11 mouse cellular contexts compared by ENCODE assay signal in genomic region chr2:59896837-59897236, GRCm38 (mm10). TPM values are rescaled to one million over a fixed set of nuclear protein-coding genes. Genes with fewer than 3 reads are reported as not detected.
A peak's percentile ranks its signal among the peaks of the same experiment; 100 is the strongest.
DNase-seq lines count a peak whose midpoint lies in the region; ATAC-seq and TF ChIP-seq lines count a peak whose summit lies in the region.
"Had no signal": no experiment of that assay in that cellular context is flagged by ENCODE, and none has a peak within 500 bp of the region (broad histone marks: within the 10 kb centered on the region; RNA-seq: fewer than 3 reads in every experiment).

No protein-coding gene starts in this region.

- H3K4me3 ChIP-seq in heart, embryonic 13.5 days, result no peak overlapping the region
- no peak overlapping the region for H3K4me3 ChIP-seq in lung, embryonic 14.5 days (ENCODE audit: low read depth, low read length)
- no peak overlapping the region for H3K4me3 ChIP-seq in embryonic facial prominence, embryonic 13.5 days
- H3K4me3 ChIP-seq: hindbrain, embryonic 10.5 days had no signal

- H3K27ac ChIP-seq in heart, embryonic 13.5 days (replicated peaks), result peak overlapping the region; percentile 73
- peak overlapping the region; percentile 12; the same call in 1 of the 2 replicates for H3K27ac ChIP-seq in lung, embryonic 14.5 days (ENCODE audit: low read depth)
- peak overlapping the region; percentile 74 for H3K27ac ChIP-seq in embryonic facial prominence, embryonic 13.5 days
- H3K27ac ChIP-seq: hindbrain, embryonic 10.5 days had no signal

- ATAC-seq in heart, embryonic 13.5 days (ENCODE audit: extremely low read depth, insufficient number of reproducible peaks, low FRiP score, low TSS enrichment), result no peak
- peak; percentile 75 for ATAC-seq in lung, embryonic 14.5 days (ENCODE audit: insufficient read depth)
- peak; percentile 76 for ATAC-seq in embryonic facial prominence, embryonic 13.5 days (ENCODE audit: insufficient number of reproducible peaks, insufficient read depth, low FRiP score, low TSS enrichment, low read depth)
- ATAC-seq in megakaryocyte progenitor cell, adult 5-6 weeks (replicated peaks; ENCODE audit: poor library complexity), result 0 out of 2 replicates have a peak, but pooled peaks have one; percentile 11
- ATAC-seq: Patski had no signal

- WGBS in heart, embryonic 13.5 days, result 73% methylated on average over 8 of the region's 8 CpGs
- 52% methylated on average over 8 of the region's 8 CpGs for WGBS in lung, embryonic 14.5 days
- 38% methylated on average over 8 of the region's 8 CpGs for WGBS in embryonic facial prominence, embryonic 13.5 days

- peaks cover 20% of the 10 kb centered on the region for H3K4me1 ChIP-seq in heart, embryonic 13.5 days
- H3K4me1 ChIP-seq in lung, embryonic 14.5 days (ENCODE audit: insufficient read depth), result no peaks in the 10 kb centered on the region
- peaks cover 17% of the 10 kb centered on the region for H3K4me1 ChIP-seq in embryonic facial prominence, embryonic 13.5 days

- no peaks in the 10 kb centered on the region for H3K9me3 ChIP-seq in heart, embryonic 13.5 days
- no peaks in the 10 kb centered on the region for H3K9me3 ChIP-seq in lung, embryonic 14.5 days (ENCODE audit: low read depth, low read length)
- no peaks in the 10 kb centered on the region for H3K9me3 ChIP-seq in embryonic facial prominence, embryonic 13.5 days
- H3K9me3 ChIP-seq: hindbrain, embryonic 10.5 days had no signal

- DNase-seq in heart, postnatal 14 days, result no peak
- peak; percentile 28 for DNase-seq in lung, embryonic 14.5 days
- no peak for DNase-seq in lung, postnatal 14 days
- no peak for DNase-seq in yolk sac, embryonic 10.5 days (ENCODE audit: low spot score)
- no peak for DNase-seq in cerebellum, adult 11-12 months
- DNase-seq: kidney, adult 18-20 months had no signal

- H3K9ac ChIP-seq in heart, embryonic 13.5 days, result no peak overlapping the region
- no peak overlapping the region for H3K9ac ChIP-seq in lung, embryonic 14.5 days
- H3K9ac ChIP-seq in embryonic facial prominence, embryonic 13.5 days, result no peak overlapping the region

- H3K4me2 ChIP-seq in heart, embryonic 13.5 days, result no peak overlapping the region
- H3K4me2 ChIP-seq in lung, embryonic 14.5 days, result no peak overlapping the region
- 0 out of 2 replicates have a peak overlapping the region, but pooled peaks have one; percentile 20 for H3K4me2 ChIP-seq in embryonic facial prominence, embryonic 13.5 days

- intact Hi-C loops in heart, postnatal 14 days (cut with DNase I), result no loop called here

- H3K36me3 ChIP-seq in heart, embryonic 13.5 days, result peaks cover 58% of the 10 kb centered on the region
- H3K36me3 ChIP-seq in lung, embryonic 14.5 days (ENCODE audit: insufficient read depth), result peaks cover 42% of the 10 kb centered on the region
- peaks cover 37% of the 10 kb centered on the region for H3K36me3 ChIP-seq in embryonic facial prominence, embryonic 13.5 days

- TF ChIP-seq CTCF in lung, embryonic 14.5 days (IDR thresholded peaks at IDR 0.05; ENCODE audit: low read depth), result no peak

- no peaks in the 10 kb centered on the region for H3K27me3 ChIP-seq in heart, embryonic 13.5 days (replicated peaks)
- no peaks in the 10 kb centered on the region for H3K27me3 ChIP-seq in lung, embryonic 14.5 days (ENCODE audit: insufficient read depth, low read length)
- H3K27me3 ChIP-seq in embryonic facial prominence, embryonic 13.5 days, result no peaks in the 10 kb centered on the region
- H3K27me3 ChIP-seq: Patski had no signal

RNA-seq across cellular contexts. Expression of gene Wdsub1, which starts 14.4 kb away (rescaled TPM):
- polyA plus RNA-seq in heart, embryonic 13.5 days (2015; fragmentation: Nextera tagmentation; extraction: Ambion mirVana), result 42.7 and 51.8 TPM in 2 replicates
- total RNA-seq in heart, postnatal 14 days (2021), result 10 to 100 TPM; 23.0 to 25.3 TPM
- 35.1 and 37.5 TPM in 2 replicates for polyA plus RNA-seq in lung, embryonic 14.5 days (2014; fragmentation: Nextera tagmentation; extraction: Ambion mirVana)
- 44.1 and 45.8 TPM in 2 replicates for polyA plus RNA-seq in embryonic facial prominence, embryonic 13.5 days (2015; fragmentation: Nextera tagmentation; extraction: Ambion mirVana)
- 8.2 and 9.3 TPM in 2 replicates for total RNA-seq in megakaryocyte progenitor cell, adult 5-6 weeks (2015)
- 10.2 and 12.2 TPM in 2 replicates for total RNA-seq in megakaryocyte progenitor cell, adult 5-6 weeks (2017)

Comparison
In these comparisons a context has a peak if more than half of its experiments do, and no peak if none do; other contexts are left out.
1. H3K27ac ChIP-seq: peak in every context shown above with its lines; median percentile 74 in embryonic facial prominence, embryonic 13.5 days; 73 in heart, embryonic 13.5 days; 12 in lung, embryonic 14.5 days.